Mouse (Mus musculus) gastrocnemius, postnatal 25 days (tissue): ENCODE results near the gene Abat. TPM values are rescaled to one million over a fixed set of nuclear protein-coding genes. Genes with fewer than 3 reads are reported as not detected.

Source experiments
- DNase-seq: peaks from one replicate; pipeline ENCODE4 v3.0.0; 2022
- total RNA-seq, 2 experiments: library from RNA; stranded (reverse); gene quantifications; 1 replicate in 1 of 2; 2 replicates in 1 of 2; pipeline ENCODE4 v1.2.3; 2021

Abat gene
- total RNA-seq, 2 experiments from 2014 or later, result 2.1 to 3.3 TPM

DNA sequence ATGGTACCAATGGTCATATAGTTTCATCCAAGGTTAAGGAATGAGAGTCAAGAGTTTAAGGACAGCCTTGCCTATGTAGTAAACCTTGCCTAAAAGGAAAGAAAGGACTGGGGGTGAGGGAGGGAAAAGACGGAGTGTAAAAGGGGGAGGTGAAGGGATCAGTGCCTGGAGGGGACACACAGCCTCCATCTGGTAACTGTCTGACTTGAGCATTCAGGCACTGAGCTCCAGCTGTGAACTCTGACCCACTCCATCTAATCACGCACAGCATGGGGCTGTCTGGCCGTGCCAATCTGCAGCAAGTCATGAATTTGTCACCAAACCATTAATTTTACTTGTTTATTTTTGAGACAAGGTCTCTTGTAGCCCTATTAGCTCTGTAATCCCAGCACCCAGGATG lies 60.5 kb downstream of the Abat start:
- DNase-seq, result no peak

GRCm38 (mm10) chr16:8574316-8574715 lies 61.1 kb downstream of the Abat start:
- no peak for DNase-seq

DNA sequence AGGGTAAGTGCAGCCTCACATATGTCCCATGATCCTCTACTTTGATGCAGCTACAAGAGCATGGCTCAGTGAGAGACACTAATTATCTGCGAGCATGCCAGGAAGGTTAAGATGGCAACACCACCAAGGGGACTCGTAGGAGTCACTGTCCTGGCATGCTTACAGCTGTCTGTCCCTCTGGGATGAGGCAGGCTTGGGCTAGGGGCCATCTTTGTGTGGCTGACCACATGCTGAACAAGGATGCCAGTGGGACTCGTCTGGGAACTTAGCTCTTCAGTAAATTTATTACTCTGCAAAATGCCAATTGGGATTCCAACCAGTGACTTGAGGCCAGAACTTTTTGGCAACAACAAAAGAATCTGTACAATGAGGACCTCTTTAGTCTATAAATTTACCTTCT lies 62.9 kb downstream of the Abat start:
- DNase-seq, result no peak

DNA sequence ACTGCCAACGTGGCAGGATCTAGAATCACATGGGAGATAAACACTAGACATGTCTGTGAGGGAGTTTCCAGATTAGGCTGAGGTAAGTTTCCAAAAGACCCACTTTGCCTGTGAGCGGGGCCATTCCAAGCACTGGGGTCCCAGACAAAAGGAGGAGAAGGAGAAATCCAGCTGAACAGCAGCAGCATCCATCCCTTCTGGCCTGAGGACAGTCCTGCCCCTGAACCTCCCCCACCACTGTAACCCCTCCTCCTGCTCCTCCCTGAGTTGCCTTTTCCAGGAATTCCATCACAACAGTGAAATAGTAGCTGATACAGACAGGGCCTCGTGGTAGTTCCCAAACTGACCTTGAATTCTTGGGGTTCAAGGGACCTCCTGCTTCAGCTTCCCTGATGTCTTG lies 63.7 kb downstream of the Abat start:
- DNase-seq, result no peak

DNA sequence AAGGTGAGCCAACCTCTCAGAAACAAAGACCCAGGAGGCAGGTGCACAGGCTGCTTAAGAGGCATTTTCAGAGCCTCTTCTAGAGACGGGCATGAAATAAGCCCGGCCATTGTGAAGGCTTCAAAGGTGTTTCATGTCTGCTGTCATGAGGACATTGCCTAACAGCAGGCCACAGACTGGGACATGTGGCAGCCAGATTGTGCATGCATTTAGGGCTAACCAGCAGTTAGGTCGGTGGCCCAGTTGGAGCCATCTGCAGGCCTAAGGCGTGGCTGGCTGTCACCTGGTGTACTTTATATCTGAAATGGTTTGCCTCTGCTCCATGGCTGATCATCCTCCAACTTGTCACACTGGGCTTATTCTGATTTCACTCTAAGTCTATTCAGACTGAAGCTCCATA lies 65.1 kb downstream of the Abat start:
- no peak for DNase-seq

GRCm38 (mm10) chr16:8579546-8579945 lies 66.3 kb downstream of the Abat start:
- no peak for DNase-seq

DNA sequence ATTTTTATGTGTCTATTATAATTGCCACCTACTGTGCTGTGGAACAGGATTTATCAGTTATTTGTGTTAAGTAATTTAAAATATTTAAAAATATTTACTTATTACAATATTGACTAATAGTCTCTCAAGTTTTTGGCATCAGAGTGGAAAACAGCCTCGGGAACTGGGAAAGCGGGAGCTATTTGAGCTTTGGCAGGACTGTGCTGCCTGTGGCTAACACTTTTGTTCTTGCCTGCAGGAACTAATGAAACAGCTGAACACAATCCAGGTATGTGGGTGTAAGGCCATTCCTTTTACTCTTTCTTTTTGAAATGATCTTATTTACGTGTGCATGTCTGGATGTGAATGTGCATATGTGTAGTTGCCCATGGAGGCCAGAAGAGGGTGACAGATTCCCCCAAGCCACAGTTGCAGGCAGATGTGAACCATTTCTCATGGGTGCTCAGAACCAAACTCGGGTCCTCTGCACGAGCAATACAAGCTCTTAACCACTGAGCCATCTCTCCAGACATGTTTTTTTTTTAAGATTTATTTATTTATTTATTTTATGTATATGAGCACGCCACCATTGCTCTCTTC lies 68.5 kb downstream of the Abat start:
- DNase-seq, result no peak

GRCm38 (mm10) chr16:8582579-8583295 lies 69.5 kb downstream of the Abat start:
- no peak for DNase-seq

DNA sequence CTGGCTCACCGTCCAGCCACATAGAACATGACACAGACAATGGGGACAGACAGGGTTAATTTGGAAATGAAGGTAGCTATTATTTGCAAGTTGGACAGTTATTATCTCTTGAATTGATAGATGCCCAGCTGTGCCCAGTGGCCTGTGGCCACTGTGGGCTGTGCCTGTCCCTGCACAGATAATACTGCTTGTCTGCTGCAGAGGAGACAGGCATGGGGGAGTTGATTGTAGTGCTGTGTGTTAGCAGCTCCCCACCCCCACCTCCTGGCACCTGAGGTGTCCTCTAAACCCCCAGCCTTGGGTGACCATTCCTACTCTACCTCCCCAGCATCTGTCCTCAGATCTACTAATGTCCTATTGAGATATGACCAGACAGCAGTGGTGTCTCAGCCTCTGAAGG lies 71.0 kb downstream of the Abat start:
- no peak for DNase-seq

DNA sequence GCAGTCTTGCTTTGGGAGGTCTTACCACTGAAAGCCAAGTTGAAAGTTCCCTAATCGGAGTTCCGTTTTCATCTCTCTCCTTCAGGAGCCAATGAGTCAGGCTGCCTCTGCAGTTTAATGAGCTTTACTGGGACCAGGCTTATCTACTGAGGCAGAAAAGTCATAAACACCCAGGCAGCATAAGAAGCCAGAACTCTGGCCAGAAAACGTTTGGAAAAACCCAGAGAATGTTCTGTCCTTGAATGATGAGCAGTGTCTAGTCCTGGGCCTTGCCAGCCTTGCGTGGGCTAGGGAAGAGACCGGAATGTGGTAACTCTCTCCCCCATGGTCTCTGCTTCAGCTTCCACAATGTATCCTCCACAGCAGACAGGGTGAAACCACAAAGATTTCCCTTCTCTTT lies 71.8 kb downstream of the Abat start:
- no peak for DNase-seq

GRCm38 (mm10) chr16:8595411-8595810 lies 82.2 kb downstream of the Abat start:
- no peak for DNase-seq

- DNase-seq, result no peak
Observed at GRCm38 (mm10) chr16:8596336-8596735, 83.1 kb downstream of the Abat start.

GRCm38 (mm10) chr16:8597516-8597915 lies 84.3 kb downstream of the Abat start:
- no peak for DNase-seq

GRCm38 (mm10) chr16:8603789-8604188 lies 90.6 kb downstream of the Abat start:
- DNase-seq, result no peak

GRCm38 (mm10) chr16:8610397-8610796 lies 97.2 kb downstream of the Abat start:
- no peak for DNase-seq

DNA sequence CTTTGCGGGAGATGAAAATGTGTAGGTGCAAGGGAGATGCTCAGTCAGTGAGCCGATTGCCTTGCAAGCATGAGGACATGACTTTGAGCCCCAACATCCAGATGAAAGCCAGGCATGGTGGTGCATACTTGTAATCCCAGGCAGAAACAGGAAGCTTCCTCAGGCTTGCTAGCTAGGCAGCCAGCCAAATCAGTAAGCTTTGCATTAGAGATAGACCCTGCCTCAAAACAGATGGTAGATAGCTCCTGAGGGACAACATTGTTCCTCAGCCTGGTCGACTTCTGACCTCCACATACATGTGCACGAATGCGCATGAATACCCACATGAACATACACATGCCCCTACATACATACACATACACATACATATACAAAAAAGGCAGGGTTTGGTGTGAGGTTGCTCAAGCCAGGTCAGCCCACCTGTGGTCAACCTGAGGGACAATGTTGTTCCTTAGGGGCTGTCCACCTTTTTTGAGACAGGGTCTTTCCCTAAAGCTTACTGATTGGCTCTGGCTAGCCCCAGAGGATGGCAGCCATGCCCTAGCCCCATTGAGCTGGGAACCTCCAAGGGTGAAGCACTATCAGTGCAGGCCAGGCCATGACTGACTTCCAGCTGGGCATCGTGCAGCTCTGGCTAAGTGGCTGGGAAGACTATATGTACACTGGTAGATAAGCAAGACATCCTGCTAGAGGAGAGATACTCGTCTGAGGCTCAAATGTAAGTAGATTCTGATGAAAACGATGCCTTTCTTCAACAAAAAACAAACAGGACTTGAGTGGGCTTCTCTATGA lies 99.2 kb downstream of the Abat start:
- DNase-seq, result no peak

DNA sequence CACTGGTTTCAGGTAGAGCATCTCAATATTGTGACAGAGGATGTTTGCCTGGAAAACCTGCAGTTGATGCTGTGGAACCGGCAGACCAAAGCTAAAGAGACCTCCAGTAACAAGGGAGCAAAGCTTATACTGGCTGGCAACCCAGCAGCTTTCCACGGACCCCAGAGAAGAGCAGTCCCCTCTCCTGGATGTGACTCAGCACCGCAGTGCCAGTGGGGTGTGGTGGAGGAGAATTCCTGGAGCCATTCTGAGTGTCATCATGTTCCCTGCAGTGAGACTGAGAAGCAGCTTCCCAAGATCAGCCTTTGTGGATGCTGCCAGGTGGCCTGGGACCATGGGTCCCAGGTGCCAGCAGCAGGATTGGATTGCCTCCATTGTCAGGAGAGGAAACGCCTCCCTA lies 99.8 kb downstream of the Abat start:
- no peak for DNase-seq

- DNase-seq, result no peak
Observed at GRCm38 (mm10) chr16:8613447-8613846, 100.2 kb downstream of the Abat start.

- no peak for DNase-seq
Observed at GRCm38 (mm10) chr16:8619659-8620314, 106.6 kb downstream of the Abat start.

GRCm38 (mm10) chr16:8620315-8621115 lies 107.3 kb downstream of the Abat start:
- DNase-seq, result no peak

DNA sequence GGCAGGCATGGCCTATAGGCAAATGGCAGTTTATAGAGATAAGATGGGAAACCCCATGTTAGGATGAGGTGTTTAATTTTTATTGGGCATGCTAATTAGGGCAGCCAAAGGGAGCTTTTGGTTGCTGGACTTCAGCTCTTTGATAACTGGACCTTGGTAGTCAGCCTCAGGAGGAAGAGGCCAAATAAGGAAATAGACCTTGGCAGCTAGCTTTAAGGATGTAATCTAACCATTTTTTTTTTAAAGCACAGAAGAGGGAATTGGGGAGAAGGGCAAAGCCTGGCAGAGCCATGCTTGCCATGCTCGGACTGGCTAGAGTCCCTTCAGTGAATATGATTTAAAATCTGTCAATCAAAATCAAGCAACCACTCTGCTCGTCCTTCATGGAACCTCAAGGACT lies 117.2 kb downstream of the Abat start:
- DNase-seq, result no peak

GRCm38 (mm10) chr16:8631428-8631827 lies 118.2 kb downstream of the Abat start:
- DNase-seq, result no peak
